In the genomic region with DNA sequence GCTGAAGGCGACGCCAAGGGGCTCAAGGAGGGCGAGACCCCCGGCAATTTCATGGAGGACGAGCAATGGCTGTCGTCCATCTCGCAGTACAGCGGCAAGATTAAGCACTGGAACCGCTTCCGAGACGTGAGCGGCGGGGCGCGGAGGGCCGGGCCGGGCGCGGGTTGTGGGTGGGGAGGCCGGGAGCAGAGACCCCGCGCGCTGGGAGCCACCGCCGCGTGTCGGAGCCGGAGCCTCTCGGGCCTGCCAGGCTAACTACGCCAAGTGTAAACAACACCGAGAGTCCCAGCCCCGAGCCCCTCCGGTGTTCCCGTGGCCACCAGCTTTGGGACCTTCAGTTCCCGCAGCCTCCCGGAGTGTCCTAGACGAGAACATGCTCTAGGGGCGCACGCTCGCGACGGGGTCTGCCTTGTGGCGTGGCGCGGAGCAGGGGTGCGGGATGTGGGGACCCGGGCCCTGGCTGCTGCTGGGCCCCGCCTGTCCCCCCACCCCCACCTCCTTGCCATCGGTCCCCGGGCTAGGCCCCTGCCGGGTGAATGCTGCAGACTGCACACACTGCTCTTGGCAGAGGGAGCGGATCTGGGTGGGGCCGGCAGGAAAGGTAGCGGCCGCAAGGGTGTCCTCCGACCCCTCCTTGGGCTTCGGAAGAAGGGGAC, we compare ENCODE assay signal across 8 mouse cellular contexts. TPM values are rescaled to one million over a fixed set of nuclear protein-coding genes. Genes with fewer than 3 reads are reported as not detected.
DNase-seq lines count a peak whose midpoint lies in the region; ATAC-seq and TF ChIP-seq lines count a peak whose summit lies in the region.

No protein-coding gene starts in this region.

- H3K4me2 ChIP-seq in intestine, embryonic 14.5 days (ENCODE audit: low read length), result peak overlapping the region; percentile 96
- peak overlapping the region; percentile 77 for H3K4me2 ChIP-seq in liver, postnatal 0 days (ENCODE audit: low read depth, low read length)
- H3K4me2 ChIP-seq in neural tube, embryonic 14.5 days (ENCODE audit: low read depth, low read length), result peak overlapping the region; percentile 90

- peak; percentile 75 for ATAC-seq in intestine, embryonic 14.5 days (replicated peaks; ENCODE audit: low FRiP score, low TSS enrichment, low read depth)
- peak; percentile 21; the same call in 1 of the 2 replicates for ATAC-seq in liver, postnatal 0 days
- ATAC-seq in neural tube, embryonic 14.5 days (ENCODE audit: low read depth), result peak; percentile 77
- no peak for ATAC-seq in monocyte, adult 5-6 weeks (replicated peaks; ENCODE audit: insufficient number of reproducible peaks, low FRiP score, low TSS enrichment, poor library complexity, severe bottlenecking)

- no peak overlapping the region for H3K27ac ChIP-seq in ES-E14 (ENCODE audit: insufficient read depth, low read depth, low read length, poor library complexity, severe bottlenecking)
- no peak overlapping the region for H3K27ac ChIP-seq in intestine, embryonic 14.5 days (ENCODE audit: low read depth)
- no peak overlapping the region for H3K27ac ChIP-seq in liver, postnatal 0 days (ENCODE audit: low read depth)
- H3K27ac ChIP-seq in neural tube, embryonic 14.5 days (ENCODE audit: low read depth, low read length), result peak overlapping the region; percentile 94

- no peaks in the 10 kb centered on the region for H3K9me3 ChIP-seq in ES-E14 (ENCODE audit: control insufficient read depth, insufficient read depth, low read depth, low read length)
- no peaks in the 10 kb centered on the region for H3K9me3 ChIP-seq in intestine, embryonic 14.5 days (ENCODE audit: control insufficient read depth, low read length)
- no peaks in the 10 kb centered on the region for H3K9me3 ChIP-seq in liver, postnatal 0 days (ENCODE audit: low read length)
- no peaks in the 10 kb centered on the region for H3K9me3 ChIP-seq in neural tube, embryonic 14.5 days (ENCODE audit: control insufficient read depth, low read length)

- H3K27me3 ChIP-seq in C2C12 (ENCODE audit: control insufficient read depth, insufficient read depth, insufficient read length), result no peaks in the 10 kb centered on the region
- peaks cover 49% of the 10 kb centered on the region for H3K27me3 ChIP-seq in intestine, embryonic 14.5 days (replicated peaks; ENCODE audit: control insufficient read depth, insufficient read depth, low read length)
- H3K27me3 ChIP-seq in liver, postnatal 0 days (ENCODE audit: insufficient read depth, low read length), result peaks cover 51% of the 10 kb centered on the region
- no peaks in the 10 kb centered on the region for H3K27me3 ChIP-seq in neural tube, embryonic 14.5 days (ENCODE audit: control insufficient read depth, insufficient read depth, low read length)

- TF ChIP-seq EP300 in liver, postnatal 0 days (IDR thresholded peaks at IDR 0.05; ENCODE audit: low read depth), result no peak

- H3K79me3 ChIP-seq in C2C12 (ENCODE audit: low read depth), result no peaks in the 10 kb centered on the region

- H3K79me2 ChIP-seq in C2C12 (ENCODE audit: control insufficient read depth, insufficient read depth), result no peaks in the 10 kb centered on the region

- H3K4me3 ChIP-seq in C2C12 (ENCODE audit: insufficient read depth, poor library complexity, severe bottlenecking), result peak overlapping the region; percentile 11
- H3K4me3 ChIP-seq in ES-E14 (ENCODE audit: insufficient read depth in 1 of 2, low read depth in 1 of 2, low read length in 2 of 2, poor library complexity in 1 of 2, severe bottlenecking in 1 of 2), result peak overlapping the region; percentile 66 to 72
- H3K4me3 ChIP-seq in intestine, embryonic 14.5 days (ENCODE audit: low read depth, low read length), result peak overlapping the region; percentile 46
- peak overlapping the region; percentile 46 for H3K4me3 ChIP-seq in liver, postnatal 0 days (ENCODE audit: low read depth, low read length)
- peak overlapping the region; percentile 88 for H3K4me3 ChIP-seq in neural tube, embryonic 14.5 days (ENCODE audit: low read depth, low read length)

- WGBS in intestine, embryonic 14.5 days, result under 1% methylated on average over 57 of the region's 57 CpGs
- WGBS in liver, postnatal 0 days (ENCODE audit: insufficient replicate concordance), result under 1% methylated on average over 55 of the region's 57 CpGs
- WGBS in neural tube, embryonic 14.5 days, result 0% methylated on average over 52 of the region's 57 CpGs

- DNase-seq in ES-E14 (ENCODE audit: low read depth, low spot score), result no peak
- DNase-seq in cerebellum, postnatal 4 days (ENCODE audit: low spot score in 2 of 2), result peak; percentile 46 to 64
- peak; percentile 98 for DNase-seq in heart, adult 11 months
- peak; percentile 83 for DNase-seq in intestine, embryonic 14.5 days (ENCODE audit: low spot score)
- peak; percentile 40 for DNase-seq in liver, postnatal 0 days

- H3K9ac ChIP-seq in ES-E14 (ENCODE audit: insufficient read depth, low read depth, low read length, poor library complexity, severe bottlenecking), result peak overlapping the region; percentile 56
- H3K9ac ChIP-seq in intestine, embryonic 14.5 days (ENCODE audit: low read length), result peak overlapping the region; percentile 42
- peak overlapping the region; percentile 41; the same call in 1 of the 2 replicates for H3K9ac ChIP-seq in liver, postnatal 0 days (replicated peaks)
- H3K9ac ChIP-seq in neural tube, embryonic 14.5 days (replicated peaks; ENCODE audit: low read depth, low read length), result peak overlapping the region; percentile 96

- in situ Hi-C loops in ES-E14 (cut with MboI; ENCODE audit: low sequenced_read_pairs in 2 of 2, unreplicated experiment in 2 of 2), result no loop called here

- no peaks in the 10 kb centered on the region for H3K36me3 ChIP-seq in C2C12 (ENCODE audit: control insufficient read depth, insufficient read depth)
- H3K36me3 ChIP-seq in ES-E14 (ENCODE audit: control insufficient read depth, insufficient read depth, low read length, poor library complexity, severe bottlenecking), result no peaks in the 10 kb centered on the region
- H3K36me3 ChIP-seq in intestine, embryonic 14.5 days (ENCODE audit: control insufficient read depth, insufficient read depth, low read length), result no peaks in the 10 kb centered on the region
- H3K36me3 ChIP-seq in liver, postnatal 0 days (replicated peaks; ENCODE audit: insufficient read depth, low read length), result no peaks in the 10 kb centered on the region
- 0 out of 2 replicates have a peak, but pooled peaks cover 3% of the 10 kb centered on the region for H3K36me3 ChIP-seq in neural tube, embryonic 14.5 days (ENCODE audit: control insufficient read depth, insufficient read depth, low read length)

- TF ChIP-seq CTCF in C2C12 (IDR thresholded peaks at IDR 0.05; ENCODE audit: control insufficient read depth, insufficient read depth, insufficient read length), result peak; percentile 21
- TF ChIP-seq CTCF in liver, postnatal 0 days (IDR thresholded peaks at IDR 0.05; ENCODE audit: low read depth), result 0 out of 2 replicates have a peak, but pooled peaks have one; percentile 10

- H3ac ChIP-seq in C2C12 (ENCODE audit: control insufficient read depth, insufficient read length, low read depth), result peak overlapping the region; percentile 82

- peaks cover 0 to 8% of the 10 kb centered on the region in 2 experiments; a peak in 1 of 4 replicates for H3K4me1 ChIP-seq in ES-E14 (ENCODE audit: control insufficient read depth in 2 of 2, insufficient read depth in 2 of 2, low read length in 2 of 2, poor library complexity in 1 of 2)
- peaks cover 13% of the 10 kb centered on the region for H3K4me1 ChIP-seq in intestine, embryonic 14.5 days (replicated peaks; ENCODE audit: control insufficient read depth, insufficient read depth, low read length)
- H3K4me1 ChIP-seq in liver, postnatal 0 days (ENCODE audit: insufficient read depth), result peaks cover 12% of the 10 kb centered on the region; the same call in 1 of the 2 replicates
- peaks cover 24% of the 10 kb centered on the region for H3K4me1 ChIP-seq in neural tube, embryonic 14.5 days (ENCODE audit: control insufficient read depth, insufficient read depth, low read length)

TF ChIP-seq in C2C12, 6 proteins besides CTCF, POLR2A, EP300 and RAD21:
- TF ChIP-seq MAX (IDR thresholded peaks at IDR 0.05), result no peak
- no peak for TF ChIP-seq CEBPB (IDR thresholded peaks at IDR 0.05; ENCODE audit: low read depth)

TF ChIP-seq in ES-E14, 5 proteins besides CTCF, POLR2A, EP300 and RAD21:
- TF ChIP-seq HCFC1 (IDR thresholded peaks at IDR 0.05; ENCODE audit: borderline replicate concordance, insufficient read depth, low read length) (0 out of 2 replicates have a peak, but pooled peaks have one; percentile 23), CHD2 (IDR thresholded peaks at IDR 0.05; ENCODE audit: low read depth, low read length) (no peak), ZC3H11A (IDR thresholded peaks at IDR 0.05; ENCODE audit: borderline replicate concordance, low read depth, low read length) (no peak), MAFK (IDR thresholded peaks at IDR 0.05; ENCODE audit: insufficient read depth, low read depth, low read length) (no peak), ZNF384 (IDR thresholded peaks at IDR 0.05; ENCODE audit: low read depth, low read length) (no peak)

RNA-seq across cellular contexts. Expression of gene Spock2, which starts 0.6 kb away (rescaled TPM):
- polyA plus RNA-seq in C2C12 (2012; fragmentation: generic; extraction: Trizol), result 12.1 TPM
- 4.1 and 6.7 TPM in 2 replicates for total RNA-seq in ES-E14 (2012; rRNA removed)
- polyA plus RNA-seq in intestine, embryonic 14.5 days (2014; fragmentation: Nextera tagmentation; extraction: Ambion mirVana), result 3.1 and 3.7 TPM in 2 replicates
- 0.09 and 0.11 TPM in 2 replicates for polyA plus RNA-seq in liver, postnatal 0 days (2015; fragmentation: Nextera tagmentation; extraction: Ambion mirVana)
- polyA plus RNA-seq in neural tube, embryonic 14.5 days (2014; fragmentation: Nextera tagmentation; extraction: Ambion mirVana), result 92.4 and 95.3 TPM in 2 replicates
- total RNA-seq in monocyte, adult 5-6 weeks (2017), result 0.10 to 0.58 TPM (median 0.21 TPM) in 3 replicates

Comparison
In these comparisons a context has a peak if more than half of its experiments do, and no peak if none do; other contexts are left out.
1. H3K4me3 ChIP-seq: peak in every context shown above with its lines; median percentile 88 in neural tube, embryonic 14.5 days; 69 in ES-E14; 46 in intestine, embryonic 14.5 days; 46 in liver, postnatal 0 days; 11 in C2C12.
2. H3K9ac ChIP-seq: peak in every context shown above with its lines; median percentile 96 in neural tube, embryonic 14.5 days; 56 in ES-E14; 42 in intestine, embryonic 14.5 days; 41 in liver, postnatal 0 days.